Mouse (Mus musculus): ENCODE results near the gene Myo1c. TPM values are rescaled to one million over a fixed set of nuclear protein-coding genes. Genes with fewer than 3 reads are reported as not detected.

The Myo1c gene
- total RNA-seq, 2 experiments from 2014 or later = 17.3 to 22.2 TPM

DNA sequence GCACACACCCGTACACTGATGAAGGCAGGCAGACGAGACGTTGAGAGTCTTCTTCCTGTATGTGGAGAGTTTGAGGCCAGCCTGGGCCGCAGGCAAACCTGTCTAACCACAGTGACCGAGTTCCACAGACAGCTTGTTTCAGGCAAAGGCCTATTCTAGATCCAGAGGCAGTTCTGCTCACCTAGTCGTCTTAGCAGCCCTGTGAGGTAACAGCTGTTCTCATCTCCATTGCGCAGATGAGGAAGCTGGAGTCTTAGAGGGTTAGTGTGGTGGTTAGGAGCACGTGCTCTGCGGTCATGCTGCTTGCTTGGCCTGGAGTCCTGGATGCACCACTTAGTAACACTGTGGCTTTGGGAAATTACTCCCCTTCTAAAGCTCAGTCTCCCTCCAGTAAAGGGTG, 5.6 kb upstream of the Myo1c start:
- no peak for ATAC-seq (replicated peaks; ENCODE audit: low FRiP score, poor library complexity, severe bottlenecking)

DNA sequence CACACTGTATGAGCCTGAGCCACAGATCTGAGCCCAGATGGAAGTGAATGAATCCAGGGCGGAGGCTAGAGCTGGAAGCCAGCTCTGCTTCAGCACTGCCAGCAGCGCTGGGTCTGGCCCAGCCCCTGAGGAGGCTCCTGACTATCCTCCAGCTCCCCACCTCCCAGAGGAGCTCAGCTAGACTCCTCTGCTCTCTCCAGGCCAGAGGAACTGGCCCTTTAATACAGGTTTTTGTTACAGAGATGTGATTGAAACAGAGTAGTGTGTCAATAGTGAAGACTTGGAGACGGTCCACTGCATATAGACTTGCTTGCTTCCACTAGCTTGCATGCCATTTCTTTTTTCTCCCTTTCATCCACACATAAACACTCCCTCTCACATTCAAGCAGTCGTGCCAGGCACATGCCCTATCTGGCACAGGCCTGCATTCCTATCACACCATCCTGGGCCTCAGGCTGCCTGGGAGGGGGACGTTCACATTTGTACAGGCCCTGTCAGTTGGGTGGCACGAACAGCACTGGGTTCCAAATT, 2.6 kb upstream of the Myo1c start:
- no peak for ATAC-seq (replicated peaks; ENCODE audit: low FRiP score, poor library complexity, severe bottlenecking)

DNA sequence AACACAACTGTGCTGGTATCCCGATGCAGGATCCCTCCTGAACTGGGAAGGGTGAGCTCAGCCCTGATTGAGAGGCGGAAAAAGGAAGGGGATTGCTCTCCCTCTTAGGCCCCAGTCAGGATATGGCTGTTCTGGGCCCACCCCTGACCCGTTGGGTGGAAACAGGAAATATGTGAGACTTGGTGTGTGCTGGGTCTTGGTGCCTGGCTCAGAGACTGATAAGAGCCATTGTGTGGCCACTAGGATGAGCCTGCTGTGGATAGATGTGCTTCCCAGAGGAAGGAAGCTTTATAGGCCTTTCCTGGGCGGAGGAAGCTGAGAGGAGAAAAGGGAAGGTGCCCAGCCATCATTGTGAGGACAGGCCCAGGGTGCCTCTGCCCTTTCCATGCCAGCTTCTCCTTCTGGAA, 1.1 kb upstream of the Myo1c start:
- ATAC-seq (replicated peaks; ENCODE audit: low FRiP score, poor library complexity, severe bottlenecking) = no peak

DNA sequence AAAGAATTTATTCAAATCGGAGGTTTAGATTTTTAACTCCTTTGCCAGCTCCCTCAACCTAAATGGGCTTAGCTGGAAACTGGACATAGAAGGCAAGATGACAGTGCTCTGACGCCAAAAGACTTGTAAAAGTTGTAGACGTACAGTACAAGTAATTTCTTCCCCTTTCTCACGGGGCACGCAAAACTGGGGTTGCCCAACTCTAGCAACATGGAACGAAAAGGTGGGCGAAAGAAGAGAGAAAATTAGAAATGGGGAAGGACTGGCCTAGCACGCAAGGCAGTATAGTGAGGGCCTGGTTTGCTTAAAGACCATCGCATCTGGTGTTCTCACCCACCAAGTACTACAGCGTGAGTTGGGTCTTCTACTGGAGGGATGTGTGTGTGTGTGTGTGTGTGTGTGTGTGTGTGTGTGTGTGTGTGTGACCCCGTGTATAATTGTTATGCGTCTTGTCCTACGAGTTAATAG, 688 bp downstream of the Myo1c start:
- ATAC-seq (replicated peaks; ENCODE audit: low FRiP score, poor library complexity, severe bottlenecking) = no peak

DNA sequence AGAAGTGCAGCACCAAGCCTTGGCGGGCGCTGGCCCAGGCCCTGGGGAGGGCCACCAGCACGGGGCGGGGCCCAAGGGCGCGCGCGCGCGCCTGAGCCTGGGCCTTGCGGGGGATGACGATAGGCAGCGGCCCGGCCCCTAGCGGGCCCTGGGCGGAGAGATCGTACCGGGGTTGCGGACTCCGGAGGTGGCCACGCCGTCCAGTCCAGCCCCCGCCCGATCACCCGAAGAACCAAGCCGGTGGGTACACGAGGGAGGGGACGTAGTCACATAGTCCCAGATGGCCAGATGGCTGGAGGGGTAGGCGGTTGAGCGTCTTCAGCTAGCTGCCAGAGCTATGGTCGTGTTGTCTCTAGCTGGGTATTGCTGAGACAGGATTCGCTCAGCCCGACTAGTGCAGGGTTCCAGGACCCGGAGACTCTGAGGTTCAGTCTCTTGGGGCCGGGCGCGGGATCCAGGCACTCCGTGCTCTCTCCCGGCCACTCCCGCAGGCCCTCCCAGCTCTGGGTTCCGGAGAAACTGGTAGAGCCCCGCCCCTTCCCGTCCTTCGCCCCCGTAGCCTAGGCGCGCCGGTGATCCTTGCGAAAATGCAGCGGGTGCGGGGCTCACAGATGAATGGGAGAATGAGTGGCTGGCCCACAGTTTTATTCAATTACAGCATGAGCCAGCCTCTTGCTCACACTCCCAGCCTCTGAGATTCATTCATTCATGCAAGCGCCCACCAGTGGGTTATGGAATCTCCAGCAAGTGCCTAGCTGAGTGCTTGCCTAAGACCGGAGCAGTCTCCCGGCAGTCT, 1.3 kb downstream of the Myo1c start:
- peak; percentile 69 for ATAC-seq (replicated peaks; ENCODE audit: low FRiP score, poor library complexity, severe bottlenecking)

DNA sequence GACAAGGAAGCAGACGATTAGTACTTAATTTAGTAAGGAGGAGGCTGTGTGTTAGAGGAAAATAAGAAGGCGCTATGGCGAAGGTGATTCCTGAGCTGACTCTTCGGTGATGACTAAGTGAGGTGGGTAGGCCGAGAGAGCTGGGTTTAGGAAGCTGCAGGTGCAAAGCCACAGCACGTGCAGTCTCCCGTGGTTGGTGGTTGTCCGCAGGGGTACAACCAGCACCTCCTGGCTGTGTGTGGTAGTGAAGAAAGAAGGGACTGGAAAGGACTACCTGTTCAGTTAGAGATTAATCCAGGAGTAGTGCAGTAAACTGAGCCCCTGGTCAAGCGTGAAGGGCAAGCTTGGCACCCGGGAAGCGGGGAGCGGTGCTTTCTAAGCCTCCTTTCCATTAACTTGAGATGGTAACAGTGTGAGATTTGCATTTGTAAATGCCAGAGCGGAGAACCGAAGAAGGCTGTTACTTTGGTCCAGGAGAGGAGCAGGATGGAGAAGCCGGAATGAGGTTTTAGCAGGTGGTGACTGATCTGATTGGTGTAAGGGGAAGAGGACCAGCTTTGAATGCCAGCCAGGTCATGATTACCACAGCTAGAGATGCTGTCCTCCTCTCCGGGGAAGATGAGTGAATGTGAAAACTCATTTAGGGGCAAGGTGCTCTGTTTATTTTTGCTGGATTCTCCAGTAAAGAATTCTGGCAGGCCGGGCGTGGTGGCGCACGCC, 2.1 kb downstream of the Myo1c start:
- no peak for ATAC-seq (replicated peaks; ENCODE audit: low FRiP score, poor library complexity, severe bottlenecking)

DNA sequence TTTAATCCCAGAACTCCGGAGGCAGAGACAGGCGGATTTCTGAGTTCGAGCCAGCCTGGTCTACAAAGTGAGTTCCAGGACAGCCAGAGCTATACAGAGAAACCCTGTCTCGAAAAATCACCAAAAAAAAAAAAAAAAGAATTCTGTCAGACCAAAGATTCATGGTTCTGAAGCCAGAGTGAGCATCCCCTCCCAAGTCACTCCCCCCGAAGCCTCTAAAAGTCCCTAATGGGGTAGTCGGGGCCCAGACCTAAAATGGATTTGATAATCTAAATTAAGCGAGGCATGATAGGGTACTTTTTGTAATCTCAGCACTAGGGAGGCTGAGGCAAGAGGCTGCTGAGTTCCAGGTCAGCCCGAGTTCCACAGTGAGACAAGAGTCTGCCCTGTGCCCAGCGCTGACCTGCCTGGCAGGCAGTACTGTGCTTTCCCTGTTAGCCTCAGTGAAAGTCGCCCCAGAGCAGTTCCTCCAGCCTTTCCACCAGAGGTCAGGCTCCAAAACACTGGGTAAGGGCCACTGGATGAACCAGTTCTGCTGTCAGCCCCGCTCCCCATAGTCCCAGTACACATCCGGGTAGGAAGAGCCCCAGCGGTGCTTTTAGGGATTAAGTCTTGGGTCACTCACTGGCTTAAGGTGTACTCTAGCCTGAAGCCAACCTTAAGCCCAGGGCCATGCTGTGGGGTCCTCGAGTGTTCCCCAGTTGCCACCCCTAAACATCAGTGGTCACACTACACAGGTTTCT, 2.8 kb downstream of the Myo1c start:
- no peak for ATAC-seq (replicated peaks; ENCODE audit: low FRiP score, poor library complexity, severe bottlenecking)

DNA sequence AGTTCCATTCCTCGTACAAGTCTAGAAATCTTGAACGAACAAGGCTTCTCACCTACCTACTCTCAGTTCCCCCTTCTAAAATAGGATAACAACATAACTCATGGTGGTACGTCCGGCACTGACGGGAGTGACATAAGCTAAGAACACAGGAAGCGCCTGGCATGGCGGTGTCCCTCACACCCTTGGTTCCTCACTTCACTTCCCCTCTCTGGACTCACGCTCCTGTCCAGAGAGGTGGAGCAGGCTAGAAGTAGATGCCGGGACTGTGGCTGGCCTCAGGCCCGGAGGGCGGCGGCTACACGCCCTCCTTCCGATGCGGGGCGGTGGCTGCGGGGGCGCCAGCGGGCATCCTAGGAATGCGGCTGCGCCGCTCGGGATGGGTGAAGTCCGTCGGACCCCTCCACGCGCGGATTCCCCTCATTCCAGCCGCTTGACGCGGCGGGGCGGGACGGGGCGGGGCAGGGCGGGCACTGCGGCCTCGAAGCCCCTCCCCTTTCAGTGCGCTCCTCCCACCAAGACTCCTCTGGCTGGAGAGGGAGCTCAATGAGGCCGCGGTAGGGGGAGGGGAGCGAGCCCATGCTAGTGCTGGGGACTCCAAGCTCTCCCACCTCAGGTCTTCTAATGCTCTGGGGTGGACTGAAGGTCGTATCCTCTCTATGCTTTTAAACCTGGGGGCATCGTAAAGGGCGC, 3.6 kb downstream of the Myo1c start:
- ATAC-seq (replicated peaks; ENCODE audit: low FRiP score, poor library complexity, severe bottlenecking) = peak; percentile 49

DNA sequence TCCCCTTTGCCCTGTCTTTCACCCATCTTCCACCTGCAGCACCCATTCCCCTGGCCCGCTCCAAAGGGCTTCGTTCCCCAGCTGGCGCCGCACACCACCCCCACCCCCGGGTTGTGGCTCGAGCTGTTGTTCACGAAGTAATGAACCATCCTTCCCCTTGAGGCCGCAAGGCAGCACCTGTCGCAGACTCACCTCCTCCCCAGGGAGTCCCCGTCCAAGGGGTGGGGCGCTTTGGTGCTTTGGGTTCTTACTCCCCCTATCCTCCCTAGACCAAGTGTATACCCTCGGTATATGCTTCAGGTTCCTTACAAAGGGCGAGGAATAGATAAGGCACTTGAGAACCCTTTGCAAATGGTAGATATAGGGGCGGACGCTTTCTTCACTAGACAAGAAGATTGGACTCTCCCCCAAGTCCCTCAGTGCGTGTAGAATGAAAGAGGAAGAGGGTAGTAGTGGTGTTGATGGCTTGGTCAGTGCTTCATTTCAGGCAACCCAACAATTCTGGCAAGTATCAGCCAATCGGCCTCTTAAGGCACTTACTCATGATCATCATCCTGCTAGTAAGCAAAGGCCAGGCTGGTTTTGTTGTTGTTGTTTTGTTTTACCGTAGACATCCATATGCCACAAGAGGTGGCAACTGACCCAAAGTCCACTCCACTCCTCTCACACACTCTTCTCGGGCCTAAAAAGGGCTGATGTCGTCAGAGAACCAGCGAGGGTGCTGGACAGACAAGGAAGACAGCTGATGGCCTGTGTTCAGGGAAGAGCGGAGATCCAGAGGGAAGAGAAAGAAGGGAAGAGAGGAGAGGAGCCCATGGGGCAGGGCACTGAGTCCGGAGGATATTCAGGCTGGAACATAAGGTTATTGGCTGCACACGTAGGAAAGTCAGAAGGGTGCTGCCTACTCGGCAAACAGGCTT, 4.4 kb downstream of the Myo1c start:
- ATAC-seq (replicated peaks; ENCODE audit: low FRiP score, poor library complexity, severe bottlenecking) = peak; percentile 8

DNA sequence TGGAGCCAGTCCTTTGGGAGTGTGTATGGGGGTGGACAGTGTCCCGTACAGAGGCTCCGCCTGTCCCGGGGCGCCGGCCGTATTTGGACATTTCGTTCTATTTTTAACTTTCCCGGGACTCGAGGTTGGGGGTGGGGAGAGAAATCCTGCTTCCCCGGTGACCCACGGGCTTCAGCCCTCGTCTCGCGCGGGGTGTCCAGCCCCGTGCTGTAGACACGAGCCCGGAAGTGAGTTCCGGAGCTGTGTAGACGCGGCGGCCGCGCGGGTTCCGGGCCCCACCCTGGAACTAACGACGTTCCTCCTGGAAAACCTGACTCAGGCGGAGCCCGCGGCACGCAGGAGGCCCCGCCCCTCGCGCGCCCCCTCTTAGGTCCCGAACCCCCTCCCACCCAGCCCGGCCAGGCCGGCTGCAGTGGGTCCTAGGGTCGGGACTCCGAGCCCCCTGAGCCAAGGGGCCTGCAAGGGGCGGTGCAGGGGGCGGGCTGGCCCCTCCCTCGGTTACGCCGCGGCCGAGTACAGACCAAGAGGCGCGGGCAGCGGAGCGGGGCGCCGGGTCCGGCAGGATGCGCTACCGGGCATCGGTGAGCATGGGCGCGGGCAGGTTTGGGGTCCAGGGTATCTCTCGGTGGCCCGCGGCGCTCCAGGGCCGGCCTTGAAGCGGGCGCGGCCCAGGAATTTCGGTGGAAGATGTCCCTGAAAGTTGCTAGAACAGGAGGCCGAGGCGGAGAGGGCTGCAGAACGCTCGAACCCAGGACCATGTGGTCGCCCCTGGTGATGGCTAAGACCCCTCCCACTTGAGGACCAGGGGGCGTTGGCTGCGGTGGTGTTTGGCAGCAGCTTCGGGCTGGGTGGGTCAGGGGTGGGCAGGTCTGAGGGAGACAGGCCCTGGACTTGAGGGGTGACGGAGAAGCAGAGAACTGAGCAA, 5.6 kb downstream of the Myo1c start:
- peak; percentile 35 for ATAC-seq (replicated peaks; ENCODE audit: low FRiP score, poor library complexity, severe bottlenecking)

DNA sequence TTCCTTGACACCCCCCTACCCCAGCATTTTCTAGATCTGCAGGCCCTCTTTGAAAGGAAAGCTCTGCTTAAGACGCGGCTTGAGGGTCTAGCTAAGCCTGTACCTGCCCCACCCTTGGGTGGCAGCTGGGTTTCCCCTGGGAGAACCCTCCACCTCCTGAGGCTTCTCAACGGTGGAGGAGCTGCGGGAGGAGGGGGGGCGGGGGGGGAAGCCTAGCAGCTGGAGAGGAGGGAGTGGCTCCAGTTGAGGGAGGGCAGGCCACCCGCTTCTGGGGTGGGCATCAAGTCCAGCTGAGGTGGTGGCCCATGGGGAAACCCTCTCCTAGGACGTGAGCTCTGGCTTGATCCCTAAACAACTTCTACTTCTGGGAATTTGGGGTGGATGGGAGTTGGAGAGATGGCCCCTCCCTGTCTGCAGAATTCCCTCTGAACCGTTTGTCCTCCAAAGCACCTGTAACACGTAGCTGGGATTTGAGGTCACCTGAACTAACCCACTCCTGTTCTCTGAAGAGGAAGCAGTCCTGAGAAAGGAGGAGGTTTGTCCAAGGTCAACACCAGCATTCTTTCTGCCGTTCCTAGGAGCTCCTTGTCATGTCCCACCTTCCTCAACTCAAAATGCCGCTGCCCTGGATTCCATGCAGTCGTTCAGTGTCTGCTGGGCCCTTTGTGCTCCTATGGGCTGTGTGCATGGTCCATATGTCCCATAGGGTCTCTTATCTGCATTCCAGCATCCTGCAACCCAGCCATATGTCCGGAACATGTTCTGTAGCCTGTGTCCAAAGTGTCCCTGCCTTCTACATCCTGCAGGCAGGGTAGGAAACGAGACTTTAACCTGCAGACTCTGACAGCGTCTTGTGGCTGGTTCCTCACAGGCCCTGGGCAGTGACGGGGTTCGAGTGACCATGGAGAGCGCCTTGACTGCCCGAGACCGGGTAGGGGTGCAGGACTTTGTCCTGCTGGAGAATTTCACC, 6.6 kb downstream of the Myo1c start:
- no peak for ATAC-seq (replicated peaks; ENCODE audit: low FRiP score, poor library complexity, severe bottlenecking)

DNA sequence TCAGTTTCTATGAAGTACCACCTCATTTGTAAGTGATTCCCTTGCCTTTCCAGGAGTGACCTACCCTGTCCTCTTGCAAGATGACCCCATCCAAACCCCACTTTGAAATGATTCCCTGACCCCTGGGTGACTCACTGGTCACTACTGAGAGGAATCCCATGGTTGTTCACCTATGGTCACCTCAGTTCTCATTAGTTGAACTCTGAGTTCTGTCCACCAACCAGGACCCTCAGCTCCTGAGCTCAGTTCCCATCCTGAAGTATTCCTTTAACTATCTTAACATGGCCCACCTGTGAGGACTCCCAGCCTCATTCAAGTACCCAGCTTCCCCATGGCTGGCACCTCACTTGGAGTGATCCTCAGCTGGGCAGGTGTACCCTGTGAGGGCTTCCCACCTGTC, 7.5 kb downstream of the Myo1c start:
- ATAC-seq (replicated peaks; ENCODE audit: low FRiP score, poor library complexity, severe bottlenecking) = no peak

DNA sequence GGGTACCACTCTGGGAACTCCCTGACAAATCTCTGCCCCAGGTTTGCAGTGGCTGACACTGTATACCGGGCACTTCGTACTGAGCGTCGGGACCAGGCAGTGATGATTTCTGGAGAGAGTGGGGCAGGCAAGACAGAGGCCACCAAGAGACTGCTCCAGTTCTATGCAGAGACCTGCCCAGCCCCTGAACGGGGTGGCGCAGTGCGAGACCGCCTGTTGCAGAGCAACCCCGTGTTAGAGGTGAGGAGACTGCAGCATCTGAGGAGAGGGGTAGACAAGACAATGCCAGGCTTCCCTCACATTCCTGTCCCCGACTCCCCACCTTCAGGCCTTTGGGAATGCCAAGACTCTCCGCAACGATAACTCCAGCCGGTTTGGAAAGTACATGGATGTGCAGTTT, 8.0 kb downstream of the Myo1c start:
- no peak for ATAC-seq (replicated peaks; ENCODE audit: low FRiP score, poor library complexity, severe bottlenecking)

DNA sequence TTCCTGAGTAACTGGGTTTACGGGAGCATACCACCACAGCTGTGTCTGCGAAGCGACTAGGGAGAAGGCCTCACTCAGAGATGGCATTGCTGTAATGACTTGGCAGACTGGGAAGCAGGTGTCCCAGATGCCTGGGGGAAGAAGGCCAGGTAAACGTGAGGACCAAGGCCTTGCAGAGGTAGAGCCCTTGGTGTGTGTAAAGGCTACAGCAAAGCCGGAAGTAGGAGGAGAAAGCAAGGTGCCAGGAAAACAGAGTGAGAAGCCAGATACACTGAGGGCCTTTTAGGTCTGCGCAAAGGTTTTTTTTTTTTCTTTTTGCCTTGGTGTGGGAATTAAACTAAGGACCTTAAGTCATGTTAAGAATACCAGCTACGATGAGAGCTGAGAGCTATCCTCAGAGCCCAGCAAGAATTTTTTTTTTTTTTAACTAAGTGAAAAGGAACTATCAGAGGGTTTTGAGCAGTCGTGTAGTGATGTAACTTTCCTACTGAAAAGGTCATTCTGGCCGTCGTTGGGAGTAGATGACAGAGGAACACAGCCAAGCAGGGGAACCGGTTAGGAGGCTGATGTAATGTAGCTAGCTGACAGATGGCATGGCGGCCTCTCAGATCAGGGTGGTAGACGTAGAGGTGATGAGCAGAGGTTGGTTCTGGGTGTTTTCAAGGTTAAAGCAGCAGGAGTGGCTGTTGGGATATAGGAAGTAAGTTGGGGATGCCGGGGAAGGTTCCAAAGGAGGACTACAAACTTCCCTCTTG, 8.9 kb downstream of the Myo1c start:
- no peak for ATAC-seq (replicated peaks; ENCODE audit: low FRiP score, poor library complexity, severe bottlenecking)

DNA sequence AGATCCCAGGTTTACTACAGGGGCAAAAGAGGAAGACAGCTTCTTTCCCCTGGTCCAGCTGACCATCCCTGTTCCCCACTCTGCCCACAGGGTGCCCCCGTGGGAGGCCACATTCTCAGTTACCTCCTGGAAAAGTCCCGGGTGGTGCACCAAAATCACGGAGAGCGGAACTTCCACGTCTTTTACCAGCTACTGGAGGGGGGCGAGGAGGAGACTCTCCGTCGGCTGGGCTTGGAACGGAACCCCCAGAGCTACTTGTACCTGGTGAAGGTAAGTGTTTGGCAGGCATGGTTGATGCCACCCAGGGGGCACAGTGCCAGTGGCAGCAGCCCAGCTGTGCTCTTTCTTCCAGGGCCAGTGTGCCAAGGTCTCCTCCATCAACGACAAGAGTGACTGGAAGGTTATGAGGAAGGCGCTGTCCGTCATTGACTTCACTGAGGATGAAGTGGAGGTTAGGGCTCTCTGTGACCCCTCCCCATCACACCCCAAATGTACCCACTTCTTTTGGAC, 9.8 kb downstream of the Myo1c start:
- no peak for ATAC-seq (replicated peaks; ENCODE audit: low FRiP score, poor library complexity, severe bottlenecking)

Data from erythroid progenitor cell, adult 5-6 weeks (primary cell).